Mouse (Mus musculus) mature B cell (primary cell): Measurements from ENCODE around the gene Celf2.

Experiments
- in situ Hi-C: fragments of 300-500 bp; cut with MboI; formaldehyde crosslinking; loops from 2 replicates; pipeline ENCODE4 v1.14.3; 2019

The Celf2 gene

DNA sequence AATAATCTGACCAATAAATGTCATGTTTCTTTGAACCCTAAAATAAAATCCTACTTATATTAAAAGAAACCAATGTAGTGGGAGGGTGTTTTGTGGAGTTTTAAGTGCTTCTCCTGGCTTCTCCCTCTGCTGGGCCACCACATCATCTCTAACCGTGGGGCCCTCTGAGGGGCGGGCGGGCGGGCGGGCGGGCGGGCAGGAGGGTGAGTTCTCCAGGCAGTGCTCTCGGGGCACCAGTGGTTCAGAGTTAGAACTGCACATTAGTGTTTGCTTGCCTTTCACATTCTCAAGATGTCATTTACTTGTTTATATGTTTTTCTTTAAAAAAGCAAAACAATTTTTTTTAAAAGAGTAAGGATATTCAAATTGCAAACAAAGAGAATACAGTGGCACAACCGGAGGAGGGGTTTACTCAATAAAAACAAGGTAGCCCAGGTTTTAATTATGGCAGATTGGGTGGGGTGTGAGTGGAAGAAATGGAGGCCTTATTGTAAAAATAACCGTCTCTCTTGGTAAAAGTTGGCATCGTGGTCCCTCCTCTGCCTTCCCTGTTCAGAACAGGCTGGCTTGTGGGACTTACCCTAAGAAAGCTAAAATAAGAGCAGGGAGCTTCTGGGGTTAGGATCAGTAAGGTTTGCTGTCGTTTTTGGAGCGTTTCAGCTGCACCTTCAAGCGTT is 962.8 kb downstream of the Celf2 start:
- in situ Hi-C loops, result no loop called here

DNA sequence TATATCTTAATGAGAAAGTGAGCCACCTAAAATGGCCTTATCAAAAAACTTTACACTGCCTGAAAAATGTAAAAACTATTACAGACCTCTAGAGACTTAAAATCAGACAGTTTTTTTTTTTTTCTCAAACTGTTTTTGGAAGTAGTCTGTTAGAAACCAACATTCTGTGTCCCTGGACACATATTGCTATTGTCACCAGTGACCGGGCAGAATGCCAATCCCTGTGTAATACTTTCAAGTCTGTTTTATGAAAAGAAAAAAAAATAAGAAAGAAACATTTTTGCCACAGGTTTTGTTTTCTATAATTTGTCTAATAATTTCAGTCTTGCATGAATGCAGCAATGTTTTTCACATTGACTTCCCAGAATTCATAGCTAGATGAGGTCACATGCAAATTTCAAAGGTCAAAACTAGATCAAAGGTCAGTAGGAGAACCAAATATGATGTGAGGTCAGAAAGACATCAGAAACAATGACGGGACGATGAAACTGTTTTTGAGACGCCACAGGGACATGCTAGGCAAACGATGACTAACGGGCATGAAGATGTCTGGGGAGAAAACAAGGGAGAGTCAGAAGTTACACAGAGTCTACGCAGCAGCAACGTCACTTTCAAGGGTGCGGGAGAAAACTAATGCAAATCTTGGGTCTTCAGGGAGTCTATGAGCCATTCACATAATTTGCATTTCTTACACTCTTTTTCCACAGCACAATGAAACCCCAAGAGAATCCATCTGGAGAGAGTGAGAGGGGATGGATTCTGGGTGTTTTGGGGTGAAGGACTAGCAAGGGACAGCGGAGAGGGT is 964.0 kb downstream of the Celf2 start:
- in situ Hi-C loops, result no loop called here

DNA sequence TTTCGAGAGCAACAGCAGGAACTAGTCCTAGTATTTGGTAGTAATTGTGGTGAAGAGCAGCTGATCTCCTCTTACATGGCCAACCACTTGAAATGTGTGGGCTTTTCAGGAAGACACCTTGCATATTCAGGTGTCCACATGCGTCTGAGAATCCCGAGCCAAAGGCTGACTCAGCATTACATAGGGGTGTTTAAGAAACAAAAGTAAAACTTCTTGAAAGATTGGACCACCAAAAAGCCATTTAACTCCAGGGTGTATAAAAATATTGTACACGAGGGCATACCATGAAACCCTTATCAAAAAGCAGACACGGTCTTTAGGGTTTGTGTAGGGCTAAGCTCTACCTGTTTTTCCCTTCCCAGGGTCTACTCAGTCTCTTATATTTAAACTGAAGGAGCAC is 965.7 kb downstream of the Celf2 start:
- in situ Hi-C loops, result no loop called here

DNA sequence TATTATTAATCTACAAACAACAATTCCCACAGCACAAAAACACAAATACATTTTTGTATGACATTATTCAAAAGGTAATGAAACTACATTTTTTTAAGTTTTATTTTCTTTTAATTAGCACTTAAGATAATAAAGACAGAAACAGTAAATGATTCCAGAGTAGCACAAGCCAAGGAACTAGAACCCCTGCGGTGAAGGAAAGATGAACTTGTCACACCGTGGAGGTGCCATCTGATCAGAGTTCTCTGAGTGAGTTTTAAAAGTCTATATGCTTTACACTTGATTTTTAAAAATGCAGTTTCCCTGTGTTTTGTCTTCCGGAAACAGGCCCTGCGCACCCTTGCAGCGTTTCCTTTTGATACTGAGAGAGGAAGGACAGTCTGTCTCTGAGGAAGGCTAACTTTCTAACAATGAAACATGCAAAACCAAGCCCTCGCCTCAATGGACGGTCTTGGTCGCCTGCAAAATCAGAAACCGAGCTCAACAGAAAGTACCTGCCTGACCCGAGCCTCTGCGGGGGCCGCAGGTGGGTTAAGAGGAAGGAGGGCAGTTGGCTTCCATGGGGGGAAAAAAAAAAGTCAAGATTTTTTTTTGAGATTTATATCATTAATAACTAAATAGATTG is 966.7 kb downstream of the Celf2 start:
- in situ Hi-C loops, result no loop called here

DNA sequence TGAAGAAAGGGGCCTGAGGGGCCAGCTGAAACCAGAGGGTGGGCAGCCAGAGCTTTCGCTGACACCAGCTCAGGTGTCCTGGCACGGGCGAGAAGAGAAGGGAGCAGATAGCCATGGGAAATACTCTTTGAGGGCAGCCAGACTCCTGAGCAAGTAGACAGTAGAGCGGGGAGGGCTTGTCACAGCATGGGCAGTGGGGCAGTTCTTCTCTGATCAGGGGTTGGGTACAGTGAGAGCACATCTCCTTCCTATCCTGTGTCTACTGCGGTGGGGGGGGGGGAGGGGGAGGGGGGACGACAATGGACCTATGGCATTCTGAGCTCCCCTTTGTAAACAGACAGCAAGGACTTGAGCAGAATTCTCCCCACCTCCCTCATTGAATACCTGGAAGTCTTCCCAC is 968.5 kb downstream of the Celf2 start:
- in situ Hi-C loops, result no loop called here

DNA sequence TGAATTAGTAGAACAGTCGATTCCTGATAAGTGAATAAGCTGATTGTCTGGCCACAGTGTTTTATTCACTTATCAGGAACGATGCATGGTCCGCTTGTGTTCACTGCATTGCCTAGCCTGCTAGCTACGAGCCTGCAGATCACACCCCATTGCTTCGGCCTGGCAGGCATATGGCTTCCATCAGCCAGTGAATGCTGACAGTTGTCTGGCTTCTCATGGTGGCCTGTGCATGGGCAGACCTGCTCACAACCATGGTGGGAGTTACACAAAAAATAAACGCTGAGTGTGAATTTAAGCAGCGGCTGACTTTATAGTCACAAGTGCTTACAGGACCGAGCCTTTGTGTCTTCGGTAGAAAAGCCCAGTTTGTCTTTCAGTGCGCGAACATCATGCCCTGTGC is 969.3 kb downstream of the Celf2 start:
- in situ Hi-C loops, result no loop called here

DNA sequence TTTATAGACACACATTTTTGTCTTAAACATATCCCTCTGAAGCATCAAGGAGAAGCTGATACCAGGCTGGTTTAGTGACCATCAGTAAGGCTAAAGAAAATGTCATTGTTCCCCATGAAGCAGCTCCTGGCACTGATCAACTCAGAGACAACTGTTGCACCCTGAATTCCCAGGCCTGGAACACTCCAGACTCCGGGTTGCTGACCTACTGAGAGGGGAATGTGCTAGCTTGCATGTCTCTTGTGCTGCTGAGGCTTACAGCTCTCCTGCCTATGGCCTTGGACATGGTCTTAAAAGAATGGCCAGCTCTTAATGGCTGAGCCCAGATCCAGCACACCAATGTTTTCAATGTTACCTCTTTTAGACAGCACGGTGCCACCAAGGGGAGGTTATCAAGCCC is 970.9 kb downstream of the Celf2 start:
- in situ Hi-C loops, result no loop called here

DNA sequence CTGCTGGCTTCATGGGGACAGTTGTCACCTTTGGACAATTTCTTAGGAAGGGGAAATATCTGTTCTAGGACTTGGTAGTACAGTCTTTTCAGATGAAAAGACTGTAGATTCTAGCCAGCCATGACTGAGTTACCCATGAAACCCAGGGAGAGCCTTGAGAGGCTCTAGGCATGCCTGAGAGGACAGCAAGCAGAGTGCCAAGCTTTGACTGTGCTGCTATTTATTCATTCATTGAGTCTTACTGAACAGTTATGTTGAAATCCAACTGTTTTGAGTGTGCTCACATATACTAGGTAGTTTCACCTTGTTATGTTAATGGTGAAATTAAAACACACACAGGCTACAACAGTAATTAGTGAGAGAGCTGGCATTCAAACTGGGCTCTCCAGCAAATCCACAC is 971.3 kb downstream of the Celf2 start:
- in situ Hi-C loops, result no loop called here

DNA sequence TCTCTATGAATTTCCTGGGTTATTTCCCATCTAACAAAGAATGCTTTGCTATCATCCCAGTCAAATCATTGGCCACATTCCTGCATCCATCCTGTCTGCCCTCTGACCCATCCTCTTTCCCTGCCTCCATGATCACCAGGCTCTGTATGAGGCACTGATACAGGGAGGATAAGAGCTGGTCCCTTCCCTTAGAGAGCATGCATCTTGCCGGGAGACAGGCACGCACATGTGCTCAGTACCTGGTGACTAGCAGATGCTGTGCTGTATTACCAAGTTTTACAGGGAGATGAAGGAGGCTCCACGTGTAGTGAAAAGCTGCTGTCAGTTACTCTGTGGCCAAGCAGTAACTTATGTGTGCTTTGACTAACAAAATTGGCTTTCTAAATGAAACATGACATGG is 972.0 kb downstream of the Celf2 start:
- in situ Hi-C loops, result no loop called here

DNA sequence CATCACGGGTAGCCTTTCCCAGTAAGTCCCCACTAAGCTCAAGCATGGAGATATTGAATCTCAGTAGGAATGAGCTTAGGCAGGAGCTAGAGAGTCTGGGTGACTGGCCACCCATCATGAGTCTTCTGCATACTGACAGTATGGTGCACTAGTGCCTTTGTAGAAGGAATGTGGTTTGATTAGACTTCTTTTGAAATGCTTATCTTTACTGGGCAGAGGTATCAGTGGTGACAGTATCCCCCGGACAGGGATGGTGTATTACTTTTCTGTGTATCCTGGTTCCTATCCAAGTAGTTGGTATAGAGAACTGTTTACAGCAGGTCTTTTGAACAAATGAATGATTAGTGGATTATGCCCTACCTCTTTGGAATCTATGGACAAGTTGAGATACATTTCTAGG is 973.0 kb downstream of the Celf2 start:
- in situ Hi-C loops, result no loop called here

DNA sequence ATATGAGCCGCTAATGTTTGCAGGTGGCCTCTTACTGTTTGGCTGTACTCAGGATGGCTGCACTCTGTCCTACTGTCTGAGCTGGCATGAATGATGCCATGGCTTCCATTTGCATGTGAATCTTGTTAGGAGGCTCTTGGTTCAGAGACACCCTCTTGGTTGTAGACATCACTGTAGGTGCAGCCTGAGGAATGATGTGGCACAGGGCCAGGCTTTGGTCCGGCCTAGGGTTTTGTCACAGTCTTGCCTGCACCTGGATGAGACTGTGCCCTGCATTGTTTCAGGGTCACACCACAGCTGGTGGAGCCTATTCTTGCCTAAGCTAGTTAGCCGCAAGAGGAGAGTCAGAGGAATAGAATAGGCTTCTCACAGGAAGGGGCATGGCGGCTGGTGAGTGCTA is 977.0 kb downstream of the Celf2 start:
- in situ Hi-C loops, result no loop called here

DNA sequence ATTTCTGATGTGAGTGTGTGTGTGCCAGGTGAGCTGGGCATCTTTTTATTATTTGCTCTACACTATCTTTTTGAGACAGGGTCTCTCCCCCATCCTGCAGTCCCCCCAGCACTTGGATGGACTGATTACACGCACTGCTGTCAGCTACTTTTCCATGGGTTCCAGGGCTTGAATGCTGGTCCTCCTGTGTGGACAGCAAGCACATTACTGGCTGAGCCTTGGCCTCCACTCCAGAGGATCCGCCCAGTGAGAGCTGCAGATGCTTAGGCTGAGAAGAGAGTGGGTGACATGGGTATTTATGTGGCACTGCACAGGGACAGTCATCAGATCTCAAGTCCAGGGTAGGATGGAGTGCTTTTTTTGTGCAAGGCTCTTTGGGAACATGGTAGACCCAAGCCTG is 981.3 kb downstream of the Celf2 start:
- in situ Hi-C loops, result no loop called here

DNA sequence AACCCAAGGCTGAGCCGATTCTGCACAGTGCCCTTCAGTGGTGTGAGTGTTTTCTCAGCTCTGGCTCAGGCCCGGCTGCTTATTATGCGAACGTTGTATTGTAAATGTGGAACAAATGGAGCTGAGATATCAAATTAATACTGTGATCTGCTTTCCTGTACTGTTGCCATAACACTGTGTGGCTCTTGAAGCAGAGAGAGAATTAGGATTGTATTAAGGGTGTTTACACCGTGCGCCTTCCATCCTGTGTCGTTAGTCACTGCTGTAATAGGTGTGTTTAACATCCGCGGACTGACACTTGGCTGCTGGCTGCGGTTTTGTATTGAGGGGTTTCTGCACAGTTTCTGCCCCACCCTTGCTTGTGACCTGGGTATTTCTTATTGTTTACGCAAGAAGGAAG is 982.5 kb downstream of the Celf2 start:
- in situ Hi-C loops, result no loop called here

DNA sequence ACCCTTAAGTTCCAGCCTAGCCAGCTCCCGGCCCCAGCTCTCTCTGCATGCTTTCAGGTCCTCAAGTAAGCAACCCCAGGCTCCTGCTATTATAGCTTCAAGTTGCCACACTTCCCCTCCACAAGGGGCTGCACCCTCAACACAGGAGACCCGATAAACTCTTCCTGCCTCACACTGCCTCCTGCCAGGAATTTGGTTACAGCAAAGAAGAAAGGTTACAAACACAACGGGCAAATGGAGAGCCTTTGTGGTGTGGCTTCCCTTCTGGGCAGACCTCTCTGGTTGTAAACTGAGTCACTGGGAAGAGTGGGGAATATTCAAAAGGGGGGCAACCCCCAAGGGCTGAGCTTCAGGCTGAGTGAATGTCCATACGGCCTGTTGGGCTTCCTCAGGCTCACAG is 983.1 kb downstream of the Celf2 start:
- in situ Hi-C loops, result no loop called here

DNA sequence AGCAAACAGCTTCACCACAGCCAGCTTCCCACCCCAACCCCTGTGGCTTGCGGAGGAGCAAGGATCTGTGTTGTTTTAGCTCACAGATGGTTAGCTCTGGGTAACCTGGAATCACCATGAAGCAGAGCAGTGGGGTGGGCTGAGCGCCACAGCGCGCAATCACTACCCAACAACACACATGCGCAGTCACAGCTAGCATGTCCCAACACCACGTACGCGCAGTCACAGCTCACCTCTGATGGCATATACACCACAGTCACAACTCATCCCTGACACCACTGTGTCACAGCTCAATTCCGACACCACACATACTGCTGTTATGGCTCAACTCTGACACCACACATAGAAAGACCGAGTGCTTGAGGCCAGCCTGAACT is 985.5 kb downstream of the Celf2 start:
- in situ Hi-C loops, result no loop called here

DNA sequence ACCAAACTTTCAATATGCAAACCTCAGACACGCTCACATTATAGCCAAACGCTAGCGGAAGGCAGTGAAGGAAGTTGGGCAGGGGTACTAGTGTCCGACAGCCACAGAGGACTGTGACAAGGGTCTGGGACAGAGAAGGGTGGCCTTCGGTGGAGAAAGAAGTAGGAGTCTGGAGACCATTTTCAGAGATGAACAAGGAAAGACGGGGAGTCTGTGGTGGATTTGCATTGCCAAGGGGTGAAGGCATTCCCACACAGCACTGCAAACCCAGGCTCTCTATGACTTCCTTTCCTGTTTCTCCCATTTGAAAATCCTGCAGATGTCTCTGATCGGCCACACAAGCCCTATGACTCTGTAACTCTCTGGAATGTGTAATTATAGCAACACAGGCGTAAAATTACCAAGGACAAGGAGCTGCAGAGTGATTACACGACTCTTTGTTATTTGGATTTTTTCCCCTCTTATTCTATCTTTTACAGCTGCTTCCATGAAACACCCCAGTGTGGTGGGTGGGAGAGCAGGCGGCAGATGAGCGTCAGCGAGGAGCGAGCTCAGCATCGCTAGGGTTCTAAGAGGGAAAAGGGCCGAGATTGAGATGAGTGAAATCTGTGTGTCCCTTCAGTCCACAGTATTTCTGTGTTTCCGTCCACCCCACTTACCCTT is 986.0 kb downstream of the Celf2 start:
- in situ Hi-C loops, result no loop called here

DNA sequence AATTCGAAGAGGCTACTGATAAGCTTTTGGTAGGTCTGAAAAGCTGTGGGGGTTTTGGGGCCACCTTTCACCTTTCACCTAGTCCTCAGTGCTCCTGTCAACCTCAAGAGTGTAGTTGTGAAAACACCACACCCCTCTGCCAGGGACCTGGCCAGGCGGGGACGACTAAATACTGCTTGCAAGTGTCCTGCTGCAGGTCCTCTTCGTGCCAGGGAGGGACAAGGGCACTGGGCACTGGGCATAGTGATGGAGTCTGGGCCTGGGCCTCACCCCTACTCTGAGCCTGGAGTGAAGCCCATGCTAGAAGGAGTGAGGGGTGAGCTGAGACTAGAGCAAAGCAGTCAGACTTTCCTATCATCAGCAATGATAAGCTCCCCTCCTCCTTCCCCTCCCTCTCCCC is 987.0 kb downstream of the Celf2 start:
- in situ Hi-C loops, result no loop called here

DNA sequence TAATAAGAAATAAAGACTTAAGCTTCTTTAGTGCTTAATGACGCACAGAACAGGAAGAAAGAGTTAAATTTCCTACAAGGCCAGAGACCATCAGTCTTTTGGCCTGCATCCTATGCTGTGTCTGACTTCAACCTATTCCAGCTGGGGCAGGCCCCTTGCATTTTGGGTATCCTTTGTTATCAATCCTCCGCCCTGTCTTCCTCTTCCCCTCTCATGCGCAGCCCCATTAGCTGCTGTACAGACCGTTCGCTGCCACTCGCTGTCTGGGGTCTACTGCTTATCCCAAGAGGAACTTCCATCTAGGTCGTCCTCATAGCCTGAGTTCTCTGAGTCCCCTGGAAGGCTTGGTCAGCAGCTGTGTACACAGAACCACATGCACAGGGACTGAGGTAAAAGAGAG is 996.2 kb downstream of the Celf2 start:
- in situ Hi-C loops, result no loop called here

DNA sequence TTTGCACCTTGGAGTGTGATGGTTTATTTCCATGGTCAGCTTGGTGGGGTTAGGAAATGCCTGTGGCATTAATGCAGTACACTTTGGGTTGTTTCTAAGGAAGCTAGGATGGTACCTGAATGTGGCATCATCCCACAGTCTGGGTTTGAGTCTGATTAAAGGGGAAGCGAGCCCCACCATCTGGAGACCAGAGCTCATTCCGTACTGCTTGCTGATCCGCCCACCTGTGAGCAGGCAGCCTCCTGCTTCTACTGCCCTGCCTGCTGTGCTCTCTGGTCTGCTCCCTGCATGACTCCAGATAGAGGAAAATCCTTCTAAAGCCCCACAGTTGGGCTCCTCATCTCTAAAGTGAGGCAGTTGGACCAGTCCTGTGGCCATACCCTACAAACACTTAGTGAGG is 1002.3 kb downstream of the Celf2 start:
- in situ Hi-C loops, result no loop called here

DNA sequence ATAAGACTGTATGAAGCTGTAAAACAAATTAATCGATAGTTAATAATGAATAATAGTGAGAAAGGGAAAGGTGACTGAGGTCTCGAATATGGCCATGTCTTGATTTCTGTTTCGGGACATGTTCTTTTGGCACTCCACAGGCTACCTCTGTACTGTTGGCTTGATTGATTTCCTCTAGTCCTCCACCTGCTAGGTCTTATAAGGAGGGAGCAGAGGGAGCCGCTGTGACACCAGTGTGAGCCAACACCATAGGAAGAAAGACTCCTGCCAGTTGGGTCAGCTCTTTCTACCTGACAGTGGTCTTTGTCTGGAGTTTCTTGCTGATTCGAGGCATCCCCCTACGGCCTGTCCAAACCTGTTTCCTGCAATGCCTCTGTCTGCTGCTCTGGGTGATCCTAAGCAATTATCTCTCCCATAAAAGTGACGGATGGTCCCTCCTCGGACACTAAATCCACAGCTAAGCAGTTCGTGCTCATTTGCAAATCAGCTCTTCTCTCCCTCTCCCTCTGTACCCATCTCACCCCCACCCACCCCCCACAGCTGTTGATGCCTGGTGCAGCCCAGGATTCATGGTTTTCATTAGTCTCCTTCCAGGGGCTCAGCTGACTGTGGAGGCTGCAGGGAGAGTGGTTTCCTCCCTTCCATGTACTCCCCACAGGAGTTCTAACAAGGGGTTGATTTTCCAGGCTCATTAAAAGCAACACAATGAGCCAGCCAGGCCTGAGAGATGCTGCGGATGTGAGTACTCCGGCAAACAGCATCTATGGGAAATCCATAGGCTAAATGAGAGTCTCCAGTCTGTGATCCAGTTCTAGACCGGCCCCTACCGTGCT is 1003.2 kb downstream of the Celf2 start:
- in situ Hi-C loops, result no loop called here

DNA sequence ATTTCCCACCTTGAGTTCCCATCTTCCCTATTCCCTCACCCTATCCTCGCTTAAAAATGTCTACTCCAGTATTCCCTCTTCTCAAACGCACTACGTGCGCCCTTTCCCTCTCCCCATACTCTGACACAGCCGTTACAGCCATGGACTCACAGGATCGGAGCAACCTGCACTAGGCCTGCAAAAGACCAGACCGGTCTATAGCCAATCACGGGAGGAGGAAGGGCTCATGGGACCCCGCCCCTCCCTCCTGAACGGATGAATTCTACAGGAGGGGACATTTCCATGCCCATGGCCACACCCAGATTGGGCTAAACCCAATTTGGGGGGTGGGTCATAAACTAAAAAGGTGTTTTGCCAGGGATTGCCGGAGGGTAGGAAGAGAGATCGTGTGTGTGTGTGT is 1003.8 kb downstream of the Celf2 start:
- in situ Hi-C loops, result no loop called here

DNA sequence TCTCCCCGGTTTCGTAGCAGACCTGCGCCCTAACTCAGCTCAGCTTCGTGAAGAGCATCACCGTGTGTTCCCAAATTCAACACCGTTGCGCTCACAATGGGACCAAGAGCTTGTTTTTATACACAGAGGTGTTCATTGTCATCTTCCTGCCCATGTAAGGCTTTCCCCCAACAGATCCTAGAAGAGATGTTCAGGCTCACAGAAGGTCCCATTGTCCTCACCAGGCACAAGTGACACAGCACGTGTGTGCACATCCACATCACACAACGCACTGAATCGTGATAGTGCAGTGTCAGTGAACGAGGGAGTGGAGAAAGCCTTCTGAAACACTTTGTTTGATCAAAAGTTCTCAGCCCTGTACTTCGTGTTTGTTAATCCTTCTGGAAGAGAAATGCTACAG is 1011.3 kb downstream of the Celf2 start:
- in situ Hi-C loops, result no loop called here
